Mouse (Mus musculus): ENCODE measurements around the gene Vmn1r18. TPM values are rescaled to one million over a fixed set of nuclear protein-coding genes. Genes with fewer than 3 reads are reported as not detected.
"Not testable (repeated sequence)": the region's sequence is repeated elsewhere in the genome, so short reads cannot be mapped to it uniquely, and the experiment has no call there.

The Vmn1r18 gene
- polyA plus RNA-seq (2012; rRNA removed): not detected in 2 replicates

DNA sequence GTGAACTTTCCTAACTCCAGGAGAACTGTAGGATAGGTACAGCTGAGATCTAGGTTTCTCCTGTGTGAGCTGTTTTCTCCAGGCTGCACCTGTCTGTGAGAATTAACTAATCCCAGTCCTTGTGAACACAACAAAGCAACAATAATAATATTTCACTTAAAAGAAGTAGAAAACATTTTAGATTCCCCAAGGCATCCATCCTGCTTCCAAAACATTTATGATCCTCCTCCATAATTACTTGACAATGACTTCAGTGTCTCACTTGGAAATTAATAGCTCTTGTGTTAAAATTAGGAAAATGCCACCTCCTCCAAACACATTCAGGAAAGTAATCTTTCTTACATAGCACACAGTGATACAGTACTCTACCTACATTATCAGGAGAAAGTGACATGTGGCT lies at the start of gene Vmn1r18:
Gene Vmn1r18 (minus strand): TSS at position 101 of the 400 bp plus-strand sequence.
- TF ChIP-seq CTCF (IDR thresholded peaks at IDR 0.05; ENCODE audit: extremely low read depth, insufficient read depth, low read length) (no peak), POLR2A (IDR thresholded peaks at IDR 0.05; ENCODE audit: extremely low read depth, insufficient read depth, low read length) (no peak)
- H3K4me3 ChIP-seq (ENCODE audit: insufficient read depth, low read length): no peak within 1 kb of the TSS
- no peaks in the 10 kb centered on the region for H3K4me1 ChIP-seq (ENCODE audit: control insufficient read depth, insufficient read depth, low read length)
- no peak within 1 kb of the TSS for H3K27ac ChIP-seq (ENCODE audit: insufficient read depth, low read length)

GRCm38 (mm10) chr6:57431196-57431595 lies 35.6 kb upstream of the Vmn1r18 start:
- H3K4me3 ChIP-seq (ENCODE audit: insufficient read depth, low read length): no peak overlapping the region
- H3K27ac ChIP-seq (ENCODE audit: insufficient read depth, low read length): no peak overlapping the region
- TF ChIP-seq CTCF (IDR thresholded peaks at IDR 0.05; ENCODE audit: extremely low read depth, insufficient read depth, low read length) (no peak), POLR2A (IDR thresholded peaks at IDR 0.05; ENCODE audit: extremely low read depth, insufficient read depth, low read length) (no peak)
- H3K4me1 ChIP-seq (ENCODE audit: control insufficient read depth, insufficient read depth, low read length): no peaks in the 10 kb centered on the region

- TF ChIP-seq POLR2A (IDR thresholded peaks at IDR 0.05; ENCODE audit: extremely low read depth, insufficient read depth, low read length): no peak
- TF ChIP-seq CTCF (IDR thresholded peaks at IDR 0.05; ENCODE audit: extremely low read depth, insufficient read depth, low read length): no peak
- Histone ChIP-seq H3K27ac (ENCODE audit: insufficient read depth, low read length) (no peak within 1 kb of the TSS), H3K4me1 (ENCODE audit: control insufficient read depth, insufficient read depth, low read length) (no peaks in the 10 kb centered on the region), H3K4me3 (ENCODE audit: insufficient read depth, low read length) (no peak within 1 kb of the TSS)
Measured at GRCm38 (mm10) chr6:57428630-57429029, 33.0 kb upstream of the Vmn1r18 start, which contains the start of gene Vmn1r20. Gene Vmn1r20 (plus strand): TSS chr6:57428930.

DNA sequence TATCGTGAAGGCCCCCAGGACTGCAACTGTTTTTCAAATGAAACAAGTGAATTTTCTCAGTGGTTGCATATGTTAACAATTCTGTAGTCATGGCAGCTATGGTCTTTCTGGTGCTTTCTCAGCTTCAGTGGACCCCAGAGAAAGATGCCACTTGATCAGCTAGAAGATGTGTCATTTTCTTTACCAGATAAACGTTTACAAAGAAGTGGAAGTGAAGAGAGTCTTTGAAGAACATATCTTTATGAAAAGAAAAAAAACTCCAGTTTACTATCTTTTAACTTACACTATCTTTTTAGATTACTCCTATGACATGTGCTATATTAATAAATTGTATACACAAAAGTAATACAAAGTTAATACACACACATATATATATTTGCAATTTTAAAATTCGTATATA lies 7.9 kb upstream of the Vmn1r18 start, which contains the start of gene Vmn1r19:
Gene Vmn1r19 (plus strand): TSS at position 301 of the 400 bp plus-strand sequence.
- not testable (repeated sequence) for H3K4me3 ChIP-seq (ENCODE audit: insufficient read depth, low read length); H3K4me1 ChIP-seq (ENCODE audit: control insufficient read depth, insufficient read depth, low read length); H3K27ac ChIP-seq (ENCODE audit: insufficient read depth, low read length)

- TF ChIP-seq CTCF (IDR thresholded peaks at IDR 0.05; ENCODE audit: extremely low read depth, insufficient read depth, low read length) (no peak), POLR2A (IDR thresholded peaks at IDR 0.05; ENCODE audit: extremely low read depth, insufficient read depth, low read length) (no peak)
- Histone ChIP-seq H3K27ac (ENCODE audit: insufficient read depth, low read length) (no peak overlapping the region), H3K4me3 (ENCODE audit: insufficient read depth, low read length) (no peak overlapping the region), H3K4me1 (ENCODE audit: control insufficient read depth, insufficient read depth, low read length) (no peaks in the 10 kb centered on the region)
Measured at GRCm38 (mm10) chr6:57367496-57367895, 28.1 kb downstream of the Vmn1r18 start.

- H3K27ac ChIP-seq (ENCODE audit: insufficient read depth, low read length); H3K4me3 ChIP-seq (ENCODE audit: insufficient read depth, low read length); H3K4me1 ChIP-seq (ENCODE audit: control insufficient read depth, insufficient read depth, low read length): not testable (repeated sequence)
Measured at GRCm38 (mm10) chr6:57365866-57366265, 29.7 kb downstream of the Vmn1r18 start.

- Histone ChIP-seq H3K4me1 (ENCODE audit: control insufficient read depth, insufficient read depth, low read length) (no peaks in the 10 kb centered on the region), H3K4me3 (ENCODE audit: insufficient read depth, low read length) (no peak within 1 kb of the TSS), H3K27ac (ENCODE audit: insufficient read depth, low read length) (no peak within 1 kb of the TSS)
- TF ChIP-seq POLR2A (IDR thresholded peaks at IDR 0.05; ENCODE audit: extremely low read depth, insufficient read depth, low read length) (no peak), CTCF (IDR thresholded peaks at IDR 0.05; ENCODE audit: extremely low read depth, insufficient read depth, low read length) (no peak)
Measured at GRCm38 (mm10) chr6:57363627-57364026, 32.0 kb downstream of the Vmn1r18 start, which contains the start of gene Vmn1r17. Gene Vmn1r17 (minus strand): TSS chr6:57363727.

GRCm38 (mm10) chr6:57356864-57357263 lies 38.7 kb downstream of the Vmn1r18 start:
- TF ChIP-seq POLR2A (IDR thresholded peaks at IDR 0.05; ENCODE audit: extremely low read depth, insufficient read depth, low read length) (no peak), CTCF (IDR thresholded peaks at IDR 0.05; ENCODE audit: extremely low read depth, insufficient read depth, low read length) (no peak)
- Histone ChIP-seq H3K4me1 (ENCODE audit: control insufficient read depth, insufficient read depth, low read length) (no peaks in the 10 kb centered on the region), H3K4me3 (ENCODE audit: insufficient read depth, low read length) (no peak overlapping the region), H3K27ac (ENCODE audit: insufficient read depth, low read length) (no peak overlapping the region)

DNA sequence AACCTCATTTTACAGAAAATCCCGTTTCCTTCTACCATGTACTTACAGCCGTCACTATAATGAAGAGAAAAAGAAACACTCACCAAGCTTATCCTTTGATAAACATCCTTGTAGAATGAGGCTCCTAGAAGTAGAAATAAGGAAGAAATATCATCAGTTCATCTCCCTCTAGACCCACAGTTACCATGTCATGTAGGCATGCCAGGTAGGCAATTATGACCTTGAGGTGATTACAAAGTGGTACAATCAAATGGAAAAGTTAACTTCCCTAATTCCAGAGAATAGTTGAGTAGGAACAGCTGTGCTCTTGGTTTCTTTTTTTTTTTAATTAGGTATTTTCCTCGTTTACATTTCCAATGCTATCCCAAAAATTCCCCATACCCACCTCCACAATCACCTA lies 66.2 kb downstream of the Vmn1r18 start, which contains the start of gene Vmn1r16:
Gene Vmn1r16 (minus strand): TSS at position 101 of the 400 bp plus-strand sequence.
- no peak within 1 kb of the TSS for H3K27ac ChIP-seq (ENCODE audit: insufficient read depth, low read length)
- TF ChIP-seq POLR2A (IDR thresholded peaks at IDR 0.05; ENCODE audit: extremely low read depth, insufficient read depth, low read length): no peak
- TF ChIP-seq CTCF (IDR thresholded peaks at IDR 0.05; ENCODE audit: extremely low read depth, insufficient read depth, low read length): no peak
- H3K4me3 ChIP-seq (ENCODE audit: insufficient read depth, low read length): no peak within 1 kb of the TSS
- H3K4me1 ChIP-seq (ENCODE audit: control insufficient read depth, insufficient read depth, low read length): no peaks in the 10 kb centered on the region

Other genes with a start within 250 kb of the Vmn1r18 start
- gene Vmn1r12, start 238.9 kb downstream of the Vmn1r18 start, polyA plus RNA-seq (2012; rRNA removed): not detected in 2 replicates
- gene Vmn1r13, start 192.5 kb downstream of the Vmn1r18 start, polyA plus RNA-seq (2012; rRNA removed): not detected in 2 replicates
- gene Vmn1r14, start 164.1 kb downstream of the Vmn1r18 start, polyA plus RNA-seq (2012; rRNA removed): not detected in 2 replicates
- not detected in 2 replicates for gene Vmn1r15, start 137.8 kb downstream of the Vmn1r18 start, polyA plus RNA-seq (2012; rRNA removed)
- not detected in 2 replicates for gene Vmn1r16, start 66.3 kb downstream of the Vmn1r18 start, polyA plus RNA-seq (2012; rRNA removed)
- gene Vmn1r17, start 32.1 kb downstream of the Vmn1r18 start, polyA plus RNA-seq (2012; rRNA removed): not detected in 2 replicates
- not detected in 2 replicates for gene Vmn1r19, start 8.0 kb upstream of the Vmn1r18 start, polyA plus RNA-seq (2012; rRNA removed)
- not detected in 2 replicates for gene Vmn1r20, start 33.1 kb upstream of the Vmn1r18 start, polyA plus RNA-seq (2012; rRNA removed)
- gene Ppm1k, start 139.7 kb upstream of the Vmn1r18 start, polyA plus RNA-seq (2012; rRNA removed): 39.6 and 40.7 TPM in 2 replicates
- 10.6 and 10.9 TPM in 2 replicates for gene Herc6, start 185.2 kb upstream of the Vmn1r18 start, polyA plus RNA-seq (2012; rRNA removed)